Mouse (Mus musculus) limb, embryonic 15.5 days (tissue): ENCODE results near the gene Psmb9. TPM values are rescaled to one million over a fixed set of nuclear protein-coding genes. Genes with fewer than 3 reads are reported as not detected.
A peak's percentile ranks its signal among the peaks of the same experiment; 100 is the strongest.
"Not testable (repeated sequence)": the region's sequence is repeated elsewhere in the genome, so short reads cannot be mapped to it uniquely, and the experiment has no call there.

Experiments used
- ATAC-seq: fragments of 200-750 bp; cut with Nextera tagmentation; 2 replicates; pipeline ENCODE4 v1.8.0; 2017; ENCODE audit warnings: low read depth, moderate TSS enrichment; ENCODE audit not compliant: insufficient number of reproducible peaks, low FRiP score, low TSS enrichment
- H3K27ac ChIP-seq: fragments of 300-500 bp; sonication (generic); 2 replicates; pipeline ENCODE4 v1.5.1; 2015; ENCODE audit warnings: moderate library complexity, mild to moderate bottlenecking, inconsistent platforms
- H3K27me3 ChIP-seq: fragments of 300-500 bp; sonication (generic); 2 replicates; pipeline ENCODE4 v1.6.1; 2015; ENCODE audit warnings: inconsistent platforms
- H3K36me3 ChIP-seq: fragments of 300-500 bp; sonication (generic); 2 replicates; pipeline ENCODE4 v1.6.1; 2015; ENCODE audit warnings: inconsistent platforms
- H3K4me1 ChIP-seq: fragments of 300-500 bp; sonication (generic); 2 replicates; pipeline ENCODE4 v1.6.1; 2015; ENCODE audit warnings: inconsistent platforms
- H3K4me2 ChIP-seq: fragments of 300-500 bp; sonication (generic); 2 replicates; pipeline ENCODE4 v1.6.1; 2015; ENCODE audit warnings: mild to moderate bottlenecking, inconsistent platforms
- H3K4me3 ChIP-seq: fragments of 300-500 bp; sonication (generic); 2 replicates; pipeline ENCODE4 v1.5.1; 2015; ENCODE audit warnings: mild to moderate bottlenecking, inconsistent platforms
- H3K9ac ChIP-seq: fragments of 300-500 bp; sonication (generic); 2 replicates; pipeline ENCODE4 v1.6.1; 2015; ENCODE audit warnings: inconsistent platforms
- H3K9me3 ChIP-seq: fragments of 300-500 bp; sonication (generic); 2 replicates; pipeline ENCODE4 v1.6.1; 2016; ENCODE audit warnings: inconsistent platforms
- WGBS: fragments of 180-500 bp; shearing (Covaris S2); methylation state at CpG from one replicate; pipeline ENCODE4 v1.1.7; 2015; 5-methylcytosine and 5-hydroxymethylcytosine counted together
- polyA plus RNA-seq: library from polyadenylated mRNA; unstranded; fragments of >200 nt; fragmentation: Nextera tagmentation; extraction: Ambion mirVana; gene quantifications from 2 replicates; pipeline ENCODE4 v1.2.1, GENCODE M21; 2015

Gene Psmb9
- 3.1 and 3.4 TPM in 2 replicates for polyA plus RNA-seq

GRCm38 (mm10) chr17:34187261-34187916, at the start of gene Psmb9, which contains the start of gene Tap1:
Gene Psmb9, minus strand, starts transcription at chr17:34187764.
Gene Tap1, plus strand, starts transcription at chr17:34187553.
- H3K4me1 ChIP-seq = peaks cover 15% of the 10 kb centered on the region
- peak within 1 kb of the TSS; percentile 83 for H3K27ac ChIP-seq
- WGBS = under 1% methylated on average over 46 of the region's 46 CpGs
- peak within 1 kb of the TSS; percentile 50 for H3K4me3 ChIP-seq
- H3K36me3 ChIP-seq = no peaks in the 10 kb centered on the region
- H3K27me3 ChIP-seq = peaks cover 68% of the 10 kb centered on the region
- peak; percentile 93 for ATAC-seq
- peak within 1 kb of the TSS; percentile 93 for H3K4me2 ChIP-seq
- H3K9ac ChIP-seq = peak within 1 kb of the TSS; percentile 60
- no peaks in the 10 kb centered on the region for H3K9me3 ChIP-seq

DNA sequence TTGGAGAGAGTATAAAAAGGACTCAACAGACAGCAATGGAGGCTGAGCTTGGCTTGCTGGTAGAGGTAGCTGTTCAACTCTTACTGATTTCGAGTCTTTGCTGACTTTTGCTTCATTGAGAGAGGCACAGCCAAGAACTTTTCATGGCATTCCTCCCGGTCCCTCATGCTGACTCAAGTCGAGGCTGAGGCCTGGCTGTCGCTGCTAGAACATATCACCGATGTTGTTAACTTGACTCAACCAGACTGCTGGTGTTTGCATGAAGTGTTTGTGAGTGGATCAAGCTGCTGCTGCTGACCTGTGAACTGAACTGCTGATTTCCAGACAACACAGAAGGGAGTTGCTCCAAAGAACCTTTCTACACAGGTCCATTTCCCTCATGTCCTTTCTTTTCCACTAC, 49.1 kb upstream of the Psmb9 start:
- Histone ChIP-seq H3K27ac (no peak overlapping the region), H3K4me2 (no peak overlapping the region), H3K4me3 (no peak overlapping the region), H3K27me3 (no peaks in the 10 kb centered on the region), H3K9me3 (no peaks in the 10 kb centered on the region), H3K36me3 (no peaks in the 10 kb centered on the region), H3K9ac (no peak overlapping the region), H3K4me1 (no peaks in the 10 kb centered on the region)
- no peak for ATAC-seq
- 79% methylated on average over 5 of the region's 5 CpGs for WGBS

- H3K4me2 ChIP-seq = no peak overlapping the region
- no peaks in the 10 kb centered on the region for H3K36me3 ChIP-seq
- no peak for ATAC-seq
- H3K4me3 ChIP-seq = no peak overlapping the region
- no peaks in the 10 kb centered on the region for H3K4me1 ChIP-seq
- no peaks in the 10 kb centered on the region for H3K27me3 ChIP-seq
- 47% methylated on average over 9 of the region's 9 CpGs for WGBS
- no peak overlapping the region for H3K27ac ChIP-seq
- H3K9ac ChIP-seq = no peak overlapping the region
- H3K9me3 ChIP-seq = no peaks in the 10 kb centered on the region
Observed at GRCm38 (mm10) chr17:34234926-34235325, 47.4 kb upstream of the Psmb9 start.

GRCm38 (mm10) chr17:34232021-34232420, 44.5 kb upstream of the Psmb9 start:
- ATAC-seq, H3K36me3 ChIP-seq, H3K27me3 ChIP-seq, H3K4me2 ChIP-seq, H3K9ac ChIP-seq, H3K4me1 ChIP-seq, H3K9me3 ChIP-seq, H3K4me3 ChIP-seq, H3K27ac ChIP-seq: not testable (repeated sequence)
- 85% methylated on average over 6 of the region's 7 CpGs for WGBS

DNA sequence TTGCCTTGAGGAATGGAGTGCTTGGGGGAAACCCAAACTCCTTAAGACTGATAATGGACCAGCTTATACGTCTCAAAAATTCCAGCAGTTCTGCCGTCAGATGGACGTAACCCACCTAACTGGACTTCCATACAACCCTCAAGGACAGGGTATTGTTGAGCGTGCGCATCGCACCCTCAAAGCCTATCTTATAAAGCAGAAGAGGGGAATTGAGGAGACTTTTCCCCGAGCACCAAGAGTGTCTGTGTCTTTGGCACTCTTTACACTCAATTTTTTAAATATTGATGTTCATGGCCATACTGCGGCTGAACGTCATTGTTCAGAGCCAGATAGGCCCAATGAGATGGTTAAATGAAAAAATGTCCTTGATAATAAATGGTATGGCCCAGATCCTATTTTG, 43.4 kb upstream of the Psmb9 start:
- H3K4me3 ChIP-seq, H3K9ac ChIP-seq, H3K9me3 ChIP-seq, H3K36me3 ChIP-seq, H3K4me2 ChIP-seq, H3K27ac ChIP-seq, H3K27me3 ChIP-seq, ATAC-seq, H3K4me1 ChIP-seq: not testable (repeated sequence)
- 94% methylated on average over 9 of the region's 9 CpGs for WGBS

DNA sequence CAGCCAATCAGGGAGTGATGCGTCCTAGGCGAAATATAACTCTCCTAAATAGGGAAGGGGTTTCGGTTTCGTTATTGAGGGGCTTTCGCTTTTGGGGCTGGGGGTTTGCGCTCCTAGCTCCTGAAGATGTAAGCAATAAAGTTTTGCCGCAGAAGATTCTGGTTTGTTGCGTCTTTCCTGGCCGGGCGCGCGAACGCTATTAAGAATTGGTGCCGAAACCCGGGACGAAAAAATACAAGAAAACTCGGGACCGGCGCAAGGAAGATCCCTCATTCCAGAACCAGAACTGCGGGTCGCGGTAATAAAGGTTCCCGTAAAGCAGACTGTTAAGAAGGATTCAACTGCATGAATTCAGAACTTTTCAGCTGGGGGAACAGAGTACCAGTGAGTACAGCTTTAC, 38.3 kb upstream of the Psmb9 start:
- H3K4me2 ChIP-seq, H3K4me1 ChIP-seq, H3K27ac ChIP-seq, H3K9ac ChIP-seq, H3K27me3 ChIP-seq, H3K9me3 ChIP-seq, ATAC-seq, H3K36me3 ChIP-seq, H3K4me3 ChIP-seq: not testable (repeated sequence)
- 98% methylated on average over 16 of the region's 23 CpGs for WGBS

- H3K4me3 ChIP-seq = no peak overlapping the region
- no peak overlapping the region for H3K9ac ChIP-seq
- H3K9me3 ChIP-seq = no peaks in the 10 kb centered on the region
- no peaks in the 10 kb centered on the region for H3K36me3 ChIP-seq
- 96% methylated on average over 8 of the region's 8 CpGs for WGBS
- ATAC-seq = no peak
- no peaks in the 10 kb centered on the region for H3K27me3 ChIP-seq
- no peak overlapping the region for H3K27ac ChIP-seq
- H3K4me2 ChIP-seq = no peak overlapping the region
- H3K4me1 ChIP-seq = no peaks in the 10 kb centered on the region
Observed at GRCm38 (mm10) chr17:34225426-34225825, 37.9 kb upstream of the Psmb9 start.

DNA sequence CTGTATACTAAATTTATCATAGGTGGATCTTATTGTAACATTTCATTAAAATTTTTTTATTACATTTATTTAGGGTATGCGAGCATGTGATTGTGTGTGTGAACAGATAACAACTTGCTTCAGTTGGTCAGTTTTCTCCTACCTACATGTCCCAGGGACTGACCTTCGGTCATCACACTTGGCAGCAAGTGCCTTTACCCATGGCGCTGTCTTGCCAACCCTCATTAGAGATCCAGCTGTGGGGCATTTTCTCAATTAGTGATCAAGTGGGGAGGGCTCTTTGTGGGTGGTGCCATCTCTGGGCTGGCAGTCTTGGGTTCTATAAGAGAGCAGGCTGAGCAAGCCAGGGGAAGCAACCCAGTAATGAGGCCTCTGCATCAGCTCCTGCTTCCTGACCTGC, 37.3 kb upstream of the Psmb9 start:
- H3K36me3 ChIP-seq = no peaks in the 10 kb centered on the region
- H3K27ac ChIP-seq = no peak overlapping the region
- no peak for ATAC-seq
- H3K9ac ChIP-seq = no peak overlapping the region
- H3K9me3 ChIP-seq = no peaks in the 10 kb centered on the region
- no peaks in the 10 kb centered on the region for H3K27me3 ChIP-seq
- WGBS = 96% methylated on average over 3 of the region's 3 CpGs
- H3K4me1 ChIP-seq = no peaks in the 10 kb centered on the region
- H3K4me2 ChIP-seq = no peak overlapping the region
- H3K4me3 ChIP-seq = no peak overlapping the region

DNA sequence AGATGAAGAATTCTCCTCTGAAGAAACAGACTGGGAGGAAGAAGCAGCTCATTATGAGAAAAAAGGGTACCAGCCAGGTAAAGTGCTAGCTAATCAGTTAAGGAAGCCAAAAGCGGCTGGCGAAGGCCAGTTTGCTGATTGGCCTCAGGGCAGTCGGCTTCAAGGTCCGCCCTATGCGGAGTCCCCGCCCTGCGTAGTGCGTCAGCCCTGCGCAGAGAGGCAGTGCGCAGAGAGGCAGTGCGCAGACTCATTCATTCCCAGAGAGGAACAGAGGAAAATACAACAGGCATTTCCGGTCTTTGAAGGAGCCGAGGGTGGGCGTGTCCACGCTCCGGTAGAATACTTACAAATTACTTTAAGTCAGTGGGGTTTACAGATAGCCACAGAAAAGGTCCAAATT, 32.8 kb upstream of the Psmb9 start:
- H3K4me3 ChIP-seq, H3K9me3 ChIP-seq, ATAC-seq, H3K27me3 ChIP-seq, H3K9ac ChIP-seq, H3K27ac ChIP-seq, H3K4me2 ChIP-seq, H3K36me3 ChIP-seq, H3K4me1 ChIP-seq: not testable (repeated sequence)
- 94% methylated on average over 7 of the region's 16 CpGs for WGBS

DNA sequence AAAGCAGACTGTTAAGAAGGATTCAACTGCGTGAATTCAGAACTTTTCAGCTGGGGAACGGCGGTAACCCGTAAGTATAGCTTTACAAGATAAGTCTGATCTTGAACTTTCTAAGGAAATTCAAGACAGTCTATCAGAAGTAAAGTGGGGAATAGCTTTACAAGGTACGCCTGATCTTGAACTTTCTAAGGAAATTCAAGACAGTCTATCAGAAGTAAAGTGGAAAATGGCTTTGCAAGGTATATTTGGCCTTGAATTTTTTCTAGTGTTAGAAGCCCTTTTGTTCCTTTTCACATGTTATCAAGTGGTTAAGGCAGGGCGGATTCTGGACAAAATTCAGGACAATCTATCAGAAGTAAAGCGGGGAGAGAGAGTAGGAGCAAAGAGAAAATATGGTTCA, 32.2 kb upstream of the Psmb9 start:
- H3K4me3 ChIP-seq, H3K4me2 ChIP-seq, H3K27me3 ChIP-seq, H3K9me3 ChIP-seq, H3K36me3 ChIP-seq, ATAC-seq, H3K4me1 ChIP-seq, H3K27ac ChIP-seq, H3K9ac ChIP-seq: not testable (repeated sequence)
- 97% methylated on average over 4 of the region's 7 CpGs for WGBS

GRCm38 (mm10) chr17:34219096-34219495, 31.5 kb upstream of the Psmb9 start:
- peaks cover 14% of the 10 kb centered on the region for H3K27me3 ChIP-seq
- H3K4me1 ChIP-seq, H3K4me3 ChIP-seq, H3K9ac ChIP-seq, H3K9me3 ChIP-seq, ATAC-seq, H3K27ac ChIP-seq, H3K36me3 ChIP-seq, H3K4me2 ChIP-seq: not testable (repeated sequence)
- WGBS = 90% methylated on average over 9 of the region's 11 CpGs

DNA sequence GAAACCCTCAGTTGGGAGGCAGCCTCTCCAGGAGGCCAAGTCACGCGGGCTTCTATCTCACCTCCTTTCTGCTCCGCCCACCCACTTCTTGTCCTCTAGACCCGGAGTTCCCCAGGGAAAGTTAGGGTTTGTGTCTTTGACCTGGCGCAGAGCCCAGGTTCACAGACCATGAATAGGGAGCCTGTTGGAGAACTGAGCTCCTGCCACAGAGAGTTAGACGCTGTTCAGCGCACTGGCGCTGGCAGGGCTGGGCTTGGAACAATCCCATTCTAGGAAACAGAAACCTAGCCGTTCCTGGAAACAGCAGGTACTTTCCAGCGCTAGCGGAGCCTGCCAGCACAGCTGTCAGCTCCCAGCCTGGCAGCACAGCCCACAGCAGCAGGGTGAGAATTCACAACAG, 31.1 kb upstream of the Psmb9 start:
- Histone ChIP-seq H3K4me3 (no peak overlapping the region), H3K4me2 (no peak overlapping the region), H3K9me3 (no peaks in the 10 kb centered on the region), H3K27me3 (peaks cover 19% of the 10 kb centered on the region), H3K36me3 (no peaks in the 10 kb centered on the region), H3K27ac (no peak overlapping the region), H3K9ac (no peak overlapping the region), H3K4me1 (no peaks in the 10 kb centered on the region)
- whole genome bisulfite sequencing = 70% methylated on average over 11 of the region's 11 CpGs
- peak; percentile 69; the same call in 1 of the 2 replicates for ATAC-seq

- WGBS = 82% methylated on average over 5 of the region's 5 CpGs
- no peaks in the 10 kb centered on the region for H3K36me3 ChIP-seq
Observed at GRCm38 (mm10) chr17:34217986-34218385, 30.4 kb upstream of the Psmb9 start.

More at GRCm38 (mm10) chr17:34217986-34218385, 30.4 kb upstream of the Psmb9 start:
- no peak overlapping the region for H3K9ac ChIP-seq
- H3K4me2 ChIP-seq = no peak overlapping the region
- no peak overlapping the region for H3K27ac ChIP-seq
- H3K4me1 ChIP-seq = no peaks in the 10 kb centered on the region
- no peak overlapping the region for H3K4me3 ChIP-seq
- no peak for ATAC-seq
- no peaks in the 10 kb centered on the region for H3K9me3 ChIP-seq
- H3K27me3 ChIP-seq = peaks cover 25% of the 10 kb centered on the region
